Mouse (Mus musculus) heart, adult 2 months (tissue): ENCODE results near the gene Fbxo47. TPM values are rescaled to one million over a fixed set of nuclear protein-coding genes. Genes with fewer than 3 reads are reported as not detected.
A peak's percentile ranks its signal among the peaks of the same experiment; 100 is the strongest.

Experiments used
- DNase-seq, 2 experiments: peaks; one replicate each; pipeline ENCODE4 v3.0.0; 2021
- H3K27ac ChIP-seq: fragments of 200-600 bp; 2 replicates; pipeline ENCODE4 v1.8.1; 2022
- H3K27me3 ChIP-seq: fragments of 200-500 bp; 2 replicates; pipeline ENCODE4 v1.6.1; 2012; ENCODE audit warnings: mild to moderate bottlenecking, low read length, inconsistent platforms, mixed read lengths; ENCODE audit not compliant: control insufficient read depth, insufficient read depth
- H3K36me3 ChIP-seq: fragments of 200-500 bp; 2 replicates; pipeline ENCODE4 v1.6.1; 2012; ENCODE audit warnings: low read length, inconsistent platforms; ENCODE audit not compliant: control insufficient read depth, insufficient read depth
- H3K4me1 ChIP-seq: fragments of 200-500 bp; 2 replicates; pipeline ENCODE4 v1.6.1; 2011; ENCODE audit warnings: low read length; ENCODE audit not compliant: control insufficient read depth, insufficient read depth
- H3K4me3 ChIP-seq: fragments of 200-600 bp; 2 replicates; pipeline ENCODE4 v1.8.1; 2022
- H3K79me2 ChIP-seq: fragments of 200-500 bp; replicated peaks from 2 replicates; pipeline ENCODE4 v1.6.1; 2012; ENCODE audit warnings: mild to moderate bottlenecking, inconsistent platforms, low read length, moderate library complexity, mixed read lengths; ENCODE audit not compliant: control insufficient read depth, insufficient read depth
- H3K9ac ChIP-seq: fragments of 200-500 bp; 2 replicates; pipeline ENCODE4 v1.6.1; 2012; ENCODE audit warnings: low read depth, mild to moderate bottlenecking, control low read depth, inconsistent platforms, low read length, mixed read lengths
- CTCF ChIP-seq: fragments of 200-600 bp; IDR thresholded peaks from 2 replicates; pipeline ENCODE4 v1.8.1; 2022; ENCODE audit warnings: antibody characterized with exemption, mild to moderate bottlenecking, moderate library complexity
- EP300 ChIP-seq: fragments of 200-500 bp; IDR thresholded peaks from 2 replicates; pipeline ENCODE4 v1.6.1; 2011; ENCODE audit warnings: low read depth, low read length, control low read depth; ENCODE audit not compliant: insufficient read depth
- POLR2A ChIP-seq: fragments of 200-500 bp; IDR thresholded peaks from 2 replicates; pipeline ENCODE4 v1.6.1; 2011; ENCODE audit warnings: mild to moderate bottlenecking, low read depth, low read length, control low read depth; ENCODE audit not compliant: insufficient read depth
- WGBS: fragments of 180-500 bp; shearing (Covaris S2); methylation state at CpG from one replicate; pipeline ENCODE4 v1.1.7; 2018; 5-methylcytosine and 5-hydroxymethylcytosine counted together
- intact Hi-C: fragments of 180-260 bp; cut with DNase I; formaldehyde crosslinking; loops from one replicate; pipeline ENCODE4 v1.15.1; 2025
- polyA plus RNA-seq: library from polyadenylated mRNA; depleted of rRNA; stranded (reverse); fragments of >200 nt; gene quantifications from 2 replicates; pipeline ENCODE4 v1.2.3, GENCODE M21; 2012
- total RNA-seq, 2 experiments: library from RNA; stranded (reverse); gene quantifications; 2 replicates each; pipeline ENCODE4 v1.2.3; 2021

The Fbxo47 gene
- total and polyA plus RNA-seq, 3 experiments, result 0.29 to 0.45 (median 0.43) TPM

DNA sequence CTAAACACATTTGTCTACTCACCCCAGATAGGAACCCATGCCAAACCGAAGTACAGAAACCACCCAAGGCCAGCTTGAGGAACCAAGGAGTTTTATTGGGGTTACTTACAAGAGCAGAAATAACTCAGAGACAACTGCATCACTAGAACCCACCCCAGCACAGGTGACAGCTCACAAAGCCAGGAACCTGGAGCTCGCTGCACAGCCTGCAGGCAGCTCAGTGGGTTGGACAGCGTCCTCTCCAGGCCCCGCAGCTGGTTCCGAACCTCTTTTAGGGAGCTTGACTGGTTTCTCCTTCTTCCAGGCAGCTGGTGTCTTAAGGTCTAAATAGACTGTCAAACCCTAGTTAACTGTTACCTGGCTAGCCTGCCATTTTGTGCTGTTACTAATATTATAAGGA is 7.9 kb upstream of the Fbxo47 start:
- Histone ChIP-seq H3K9ac (no peak overlapping the region), H3K4me3 (no peak overlapping the region), H3K4me1 (no peaks in the 10 kb centered on the region), H3K27ac (no peak overlapping the region), H3K36me3 (no peaks in the 10 kb centered on the region), H3K27me3 (no peaks in the 10 kb centered on the region), H3K79me2 (no peaks in the 10 kb centered on the region)
- intact Hi-C loops, result no loop called here
- TF ChIP-seq EP300, result no peak
- no peak for TF ChIP-seq POLR2A
- no peak for TF ChIP-seq CTCF
- 82% methylated on average over 5 of the region's 5 CpGs for WGBS
- no peak for DNase-seq

DNA sequence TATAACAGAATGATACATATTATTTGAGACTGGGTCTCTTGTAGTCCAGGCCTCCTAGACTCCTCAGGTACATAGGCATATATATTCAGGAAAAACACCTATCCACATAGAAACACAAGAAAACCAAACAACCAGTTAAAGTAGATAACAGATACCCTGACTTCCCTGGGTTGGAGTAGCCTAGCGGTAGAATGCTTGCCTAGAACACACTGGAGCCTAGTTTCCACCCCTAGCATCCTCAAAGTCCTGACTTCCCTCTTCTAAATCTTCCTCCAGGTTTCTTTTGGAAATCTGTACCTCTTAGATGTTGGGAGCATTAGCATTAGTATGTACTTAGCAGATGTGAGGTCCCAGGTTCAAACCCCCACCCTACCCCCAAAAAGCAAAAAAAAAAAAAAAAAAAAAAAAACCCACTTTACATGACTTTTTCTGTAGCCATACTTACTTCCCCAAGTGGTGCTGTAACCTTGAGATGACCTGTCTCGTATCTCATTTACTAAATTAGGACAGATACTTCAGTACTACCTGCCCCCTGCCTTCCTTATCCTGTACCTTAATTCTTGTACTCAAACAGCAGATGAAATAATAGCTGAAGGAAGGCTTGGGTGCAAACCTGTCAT is 1.5 kb upstream of the Fbxo47 start:
- Histone ChIP-seq H3K9ac (no peak overlapping the region), H3K27me3 (no peaks in the 10 kb centered on the region), H3K79me2 (no peaks in the 10 kb centered on the region), H3K36me3 (no peaks in the 10 kb centered on the region), H3K4me1 (no peaks in the 10 kb centered on the region), H3K27ac (no peak overlapping the region), H3K4me3 (no peak overlapping the region)
- WGBS, result 87% methylated on average over 2 of the region's 2 CpGs
- intact Hi-C loops, result loop anchor here (2.0 kb wide), 1 partner anchor 45 kb away; the partner anchor contains the start of gene B230217C12Rik
- TF ChIP-seq POLR2A (no peak), EP300 (no peak), CTCF (no peak)
- no peak for DNase-seq

DNA sequence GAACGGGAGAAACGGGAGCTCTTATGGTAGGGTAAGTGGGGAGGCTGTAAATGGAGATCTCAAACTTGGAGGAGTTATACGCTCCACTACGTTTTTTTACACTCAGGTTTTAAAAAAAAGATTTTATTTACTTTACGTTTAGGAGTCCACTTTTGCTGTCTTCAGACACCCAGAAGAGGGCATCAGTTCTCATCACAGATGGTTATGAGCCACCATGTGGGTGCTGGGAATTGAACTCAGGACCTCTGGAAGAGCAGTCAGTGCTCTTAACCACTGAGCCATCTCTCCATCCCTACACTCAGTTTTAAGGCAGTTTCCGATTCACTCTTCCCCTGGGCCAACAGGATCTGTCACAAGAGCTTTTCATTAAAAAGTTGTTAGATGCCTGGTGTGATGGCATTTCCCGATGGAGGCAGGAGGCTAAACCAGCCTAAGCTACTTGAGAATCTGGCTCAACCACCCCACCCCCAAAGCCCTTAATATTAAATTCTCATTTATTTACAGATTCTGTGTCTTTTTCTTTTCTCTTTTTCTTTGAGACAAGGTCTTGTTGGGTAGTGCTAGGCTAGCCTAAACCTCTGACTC is 739 bp upstream of the Fbxo47 start:
- peak overlapping the region; percentile 75 for H3K4me3 ChIP-seq
- H3K9ac ChIP-seq, result peak overlapping the region; percentile 22; the same call in 1 of the 2 replicates
- H3K4me1 ChIP-seq, result no peaks in the 10 kb centered on the region
- peak; percentile 9; the same call in 1 of the 2 replicates for TF ChIP-seq CTCF
- TF ChIP-seq EP300, result no peak
- intact Hi-C loops, result loop anchor here (1.0 to 5.0 kb wide), 4 partner anchors 44 to 182 kb away; partner anchors contain the start of genes B230217C12Rik, Pcgf2 and Psmb3
- H3K36me3 ChIP-seq, result no peaks in the 10 kb centered on the region
- no peaks in the 10 kb centered on the region for H3K79me2 ChIP-seq
- no peak for DNase-seq
- peak overlapping the region; percentile 85 for H3K27ac ChIP-seq
- H3K27me3 ChIP-seq, result no peaks in the 10 kb centered on the region
- 27% methylated on average over 7 of the region's 7 CpGs for WGBS

DNA sequence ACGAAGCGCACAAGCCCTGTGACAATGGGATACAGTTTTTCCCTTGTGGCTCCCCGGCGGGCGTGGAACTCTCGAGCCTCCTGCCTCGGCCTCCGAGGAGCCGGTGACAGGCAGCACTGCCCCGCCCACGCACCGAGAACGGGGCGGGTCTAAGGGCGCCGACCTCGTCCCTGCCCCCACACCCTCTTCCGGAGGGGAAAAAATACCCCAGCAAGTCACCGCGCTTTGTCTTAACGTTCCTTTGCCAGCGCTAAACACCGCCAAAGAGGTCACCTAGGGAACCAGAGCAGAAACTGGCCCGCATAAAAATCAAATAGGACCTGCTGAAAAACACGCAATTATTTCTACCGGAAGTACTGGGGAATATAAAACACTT is 424 bp downstream of the Fbxo47 start:
- intact Hi-C loops, result loop anchor here (5.0 kb wide), 2 partner anchors 136 to 181 kb away; partner anchors contain the start of genes Pcgf2 and Psmb3
- H3K27me3 ChIP-seq, result no peaks in the 10 kb centered on the region
- H3K79me2 ChIP-seq, result no peaks in the 10 kb centered on the region
- no peaks in the 10 kb centered on the region for H3K4me1 ChIP-seq
- DNase-seq, result peak; percentile 85 to 87
- WGBS, result 3% methylated on average over 26 of the region's 26 CpGs
- TF ChIP-seq EP300, result 0 out of 2 replicates have a peak, but pooled peaks have one; percentile 56
- TF ChIP-seq CTCF, result no peak
- no peak for TF ChIP-seq POLR2A
- H3K27ac ChIP-seq, result peak overlapping the region; percentile 89
- H3K4me3 ChIP-seq, result peak overlapping the region; percentile 75
- H3K36me3 ChIP-seq, result no peaks in the 10 kb centered on the region
- peak overlapping the region; percentile 51; the same call in 1 of the 2 replicates for H3K9ac ChIP-seq

DNA sequence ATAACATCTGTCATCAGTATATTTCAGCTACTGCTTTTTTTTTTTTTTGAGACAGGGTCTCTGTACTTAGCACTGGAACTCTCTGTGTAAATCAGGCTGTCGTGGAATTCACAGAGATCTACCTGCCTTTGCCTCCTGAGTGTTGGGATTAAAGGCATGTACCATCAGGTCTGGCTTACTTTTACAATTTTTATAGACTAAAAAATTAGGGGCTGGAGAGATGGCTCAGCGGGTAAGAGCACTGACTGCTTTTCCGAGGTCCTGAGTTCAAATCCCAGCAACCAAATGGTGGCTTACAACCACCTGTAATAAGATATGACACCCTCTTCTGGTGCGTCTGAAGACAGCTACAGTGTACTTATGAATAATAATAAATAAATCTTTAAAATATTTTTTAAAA is 3.6 kb downstream of the Fbxo47 start:
- no peak for DNase-seq
- Histone ChIP-seq H3K9ac (no peak overlapping the region), H3K27me3 (no peaks in the 10 kb centered on the region), H3K4me3 (no peak overlapping the region), H3K27ac (no peak overlapping the region), H3K36me3 (no peaks in the 10 kb centered on the region), H3K79me2 (no peaks in the 10 kb centered on the region), H3K4me1 (no peaks in the 10 kb centered on the region)
- intact Hi-C loops, result loop anchor here (5.0 kb wide), 2 partner anchors 133 to 178 kb away; partner anchors contain the start of genes Pcgf2 and Psmb3
- WGBS, result 88% methylated on average over 4 of the region's 4 CpGs
- TF ChIP-seq CTCF (no peak), EP300 (no peak), POLR2A (no peak)

DNA sequence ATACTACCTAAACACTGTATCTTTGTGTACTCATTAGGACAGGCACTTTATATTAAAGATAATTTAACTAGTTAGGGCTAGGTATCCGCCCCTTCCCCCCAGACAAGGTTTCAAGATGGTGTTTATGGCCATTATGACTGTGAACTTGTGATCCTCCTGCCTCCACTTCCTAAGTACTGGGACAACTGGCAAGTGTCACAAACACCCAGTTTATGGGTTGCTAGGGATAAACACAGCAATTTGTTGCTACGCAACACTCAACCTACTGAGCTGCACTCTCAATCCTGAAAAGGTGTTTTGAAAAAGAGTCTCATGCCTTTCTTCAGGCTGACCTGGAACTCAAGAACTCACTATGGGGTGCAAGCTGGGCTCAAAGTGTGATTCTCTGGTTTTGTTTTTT is 6.6 kb downstream of the Fbxo47 start:
- H3K9ac ChIP-seq, result no peak overlapping the region
- WGBS, result 84% methylated on average over 2 of the region's 2 CpGs
- no peaks in the 10 kb centered on the region for H3K4me1 ChIP-seq
- no peak for DNase-seq
- no peaks in the 10 kb centered on the region for H3K27me3 ChIP-seq
- TF ChIP-seq EP300, result no peak
- no peak for TF ChIP-seq POLR2A
- no peak for TF ChIP-seq CTCF
- intact Hi-C loops, result no loop called here
- H3K79me2 ChIP-seq, result no peaks in the 10 kb centered on the region
- H3K27ac ChIP-seq, result no peak overlapping the region
- H3K4me3 ChIP-seq, result no peak overlapping the region
- H3K36me3 ChIP-seq, result no peaks in the 10 kb centered on the region
